Mouse (Mus musculus): ENCODE measurements around the gene Bpgm. TPM values are rescaled to one million over a fixed set of nuclear protein-coding genes. Genes with fewer than 3 reads are reported as not detected.

Gene Bpgm
- total and polyA plus RNA-seq, 2 experiments: 7.0 to 9.1 TPM

GRCm38 (mm10) chr6:34480749-34481148 is 4.7 kb downstream of the Bpgm start:
- 49% methylated on average over 4 of the region's 4 CpGs for WGBS

DNA sequence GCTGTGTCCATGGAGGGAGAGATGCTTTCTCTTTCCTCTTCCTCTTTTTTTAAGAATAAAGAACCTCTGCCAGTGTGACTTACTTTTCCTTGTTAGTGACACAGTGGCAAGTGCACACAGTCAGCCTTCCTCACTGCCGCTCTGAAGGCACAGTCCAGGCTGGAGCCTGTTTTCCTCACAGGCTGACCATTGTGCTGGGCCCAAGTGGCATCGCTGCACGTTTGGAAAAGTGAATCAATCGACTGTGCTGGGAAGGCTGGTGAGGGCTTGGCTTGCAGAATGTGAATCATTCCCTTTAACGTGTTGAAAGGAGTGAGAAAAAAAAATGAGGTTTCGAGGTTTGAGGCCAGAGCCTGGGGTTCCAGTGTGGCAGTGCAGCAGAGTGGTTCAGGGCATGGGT is 5.3 kb downstream of the Bpgm start:
- no peak for DNase-seq (ENCODE audit: extremely low read depth, low read depth, low spot score)
- Histone ChIP-seq H3K4me3 (ENCODE audit: insufficient read depth, low read depth, low read length) (no peak overlapping the region), H3K27ac (replicated peaks; ENCODE audit: insufficient read depth, low read depth, low read length) (no peak overlapping the region), H3K36me3 (ENCODE audit: control insufficient read depth, insufficient read depth, low read length) (no peaks in the 10 kb centered on the region), H3K4me1 (ENCODE audit: control insufficient read depth, insufficient read depth, low read length) (peaks cover 3% of the 10 kb centered on the region), H3K9ac (ENCODE audit: low read depth, low read length) (no peak overlapping the region), H3K27me3 (ENCODE audit: control insufficient read depth, insufficient read depth, low read length) (no peaks in the 10 kb centered on the region), H3K79me2 (ENCODE audit: control insufficient read depth, insufficient read depth, low read length) (peaks cover 15% of the 10 kb centered on the region; the same call in 1 of the 2 replicates)
- TF ChIP-seq CTCF (IDR thresholded peaks at IDR 0.05; ENCODE audit: low read depth, low read length): no peak
- no peak for TF ChIP-seq POLR2A (IDR thresholded peaks at IDR 0.05; ENCODE audit: extremely low read depth, insufficient read depth, low read length)
- WGBS: 83% methylated on average over 6 of the region's 6 CpGs

More at GRCm38 (mm10) chr6:34480749-34481148, 4.7 kb downstream of the Bpgm start:
- Histone ChIP-seq H3K27me3 (ENCODE audit: control insufficient read depth, insufficient read depth, low read length) (no peaks in the 10 kb centered on the region), H3K4me1 (ENCODE audit: control insufficient read depth, insufficient read depth, low read length) (peaks cover 3% of the 10 kb centered on the region), H3K79me2 (ENCODE audit: control insufficient read depth, insufficient read depth, low read length) (peaks cover 15% of the 10 kb centered on the region; the same call in 1 of the 2 replicates), H3K27ac (replicated peaks; ENCODE audit: insufficient read depth, low read depth, low read length) (no peak overlapping the region), H3K9ac (ENCODE audit: low read depth, low read length) (no peak overlapping the region), H3K4me3 (ENCODE audit: insufficient read depth, low read depth, low read length) (no peak overlapping the region), H3K36me3 (ENCODE audit: control insufficient read depth, insufficient read depth, low read length) (no peaks in the 10 kb centered on the region)
- TF ChIP-seq CTCF (IDR thresholded peaks at IDR 0.05; ENCODE audit: low read depth, low read length): no peak
- TF ChIP-seq POLR2A (IDR thresholded peaks at IDR 0.05; ENCODE audit: extremely low read depth, insufficient read depth, low read length): no peak
- no peak for DNase-seq (ENCODE audit: extremely low read depth, low read depth, low spot score)

DNA sequence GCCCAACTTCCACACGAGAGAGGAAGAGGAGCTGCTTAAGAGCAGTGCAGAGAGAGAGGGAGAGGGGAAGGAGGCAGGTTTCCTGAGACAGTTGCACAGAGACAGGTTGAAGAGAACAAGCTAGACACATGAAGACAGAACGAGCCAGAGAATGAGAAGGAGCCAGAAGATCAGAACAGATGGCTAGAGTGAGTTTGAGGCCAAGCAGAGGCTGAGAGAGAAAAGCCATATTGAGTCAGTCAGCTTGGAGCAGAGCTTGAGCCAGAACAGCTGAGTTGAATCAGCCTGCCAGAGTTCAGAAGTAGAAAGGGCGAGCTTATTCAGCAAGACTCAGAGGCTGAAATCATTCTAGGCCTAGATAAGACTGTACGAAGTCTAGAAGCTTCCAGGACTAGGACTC is 6.8 kb downstream of the Bpgm start:
- H3K4me1 ChIP-seq (ENCODE audit: control insufficient read depth, insufficient read depth, low read length): no peaks in the 10 kb centered on the region
- no peak overlapping the region for H3K4me3 ChIP-seq (ENCODE audit: insufficient read depth, low read depth, low read length)
- no peaks in the 10 kb centered on the region for H3K36me3 ChIP-seq (ENCODE audit: control insufficient read depth, insufficient read depth, low read length)
- WGBS: 82% methylated on average over 4 of the region's 4 CpGs
- H3K79me2 ChIP-seq (ENCODE audit: control insufficient read depth, insufficient read depth, low read length): peaks cover 12% of the 10 kb centered on the region; the same call in 1 of the 2 replicates
- DNase-seq (ENCODE audit: extremely low read depth, low read depth, low spot score): no peak
- H3K27me3 ChIP-seq (ENCODE audit: control insufficient read depth, insufficient read depth, low read length): no peaks in the 10 kb centered on the region
- no peak overlapping the region for H3K9ac ChIP-seq (ENCODE audit: low read depth, low read length)
- TF ChIP-seq CTCF (IDR thresholded peaks at IDR 0.05; ENCODE audit: low read depth, low read length) (no peak), POLR2A (IDR thresholded peaks at IDR 0.05; ENCODE audit: extremely low read depth, insufficient read depth, low read length) (no peak)
- no peak overlapping the region for H3K27ac ChIP-seq (replicated peaks; ENCODE audit: insufficient read depth, low read depth, low read length)

- 90% methylated on average over 5 of the region's 5 CpGs for WGBS
- no peaks in the 10 kb centered on the region for H3K36me3 ChIP-seq (ENCODE audit: control insufficient read depth, insufficient read depth, low read length)
- no peaks in the 10 kb centered on the region for H3K27me3 ChIP-seq (ENCODE audit: control insufficient read depth, insufficient read depth, low read length)
- H3K79me2 ChIP-seq (ENCODE audit: control insufficient read depth, insufficient read depth, low read length): peaks cover 12% of the 10 kb centered on the region; the same call in 1 of the 2 replicates
- TF ChIP-seq POLR2A (IDR thresholded peaks at IDR 0.05; ENCODE audit: extremely low read depth, insufficient read depth, low read length) (no peak), CTCF (IDR thresholded peaks at IDR 0.05; ENCODE audit: low read depth, low read length) (no peak)
- no peak overlapping the region for H3K9ac ChIP-seq (ENCODE audit: low read depth, low read length)
- DNase-seq (ENCODE audit: extremely low read depth, low read depth, low spot score): no peak
- H3K27ac ChIP-seq (replicated peaks; ENCODE audit: insufficient read depth, low read depth, low read length): no peak overlapping the region
- H3K4me3 ChIP-seq (ENCODE audit: insufficient read depth, low read depth, low read length): no peak overlapping the region
- H3K4me1 ChIP-seq (ENCODE audit: control insufficient read depth, insufficient read depth, low read length): no peaks in the 10 kb centered on the region
These were observed 7.4 kb downstream of the Bpgm start for GRCm38 (mm10) chr6:34483390-34483789.

- Histone ChIP-seq H3K4me1 (ENCODE audit: control insufficient read depth, insufficient read depth, low read length) (no peaks in the 10 kb centered on the region), H3K79me2 (ENCODE audit: control insufficient read depth, insufficient read depth, low read length) (peaks cover 12% of the 10 kb centered on the region; the same call in 1 of the 2 replicates), H3K9ac (ENCODE audit: low read depth, low read length) (no peak overlapping the region), H3K27me3 (ENCODE audit: control insufficient read depth, insufficient read depth, low read length) (no peaks in the 10 kb centered on the region), H3K4me3 (ENCODE audit: insufficient read depth, low read depth, low read length) (no peak overlapping the region), H3K36me3 (ENCODE audit: control insufficient read depth, insufficient read depth, low read length) (no peaks in the 10 kb centered on the region), H3K27ac (replicated peaks; ENCODE audit: insufficient read depth, low read depth, low read length) (no peak overlapping the region)
- TF ChIP-seq CTCF (IDR thresholded peaks at IDR 0.05; ENCODE audit: low read depth, low read length) (no peak), POLR2A (IDR thresholded peaks at IDR 0.05; ENCODE audit: extremely low read depth, insufficient read depth, low read length) (no peak)
- WGBS: 99% methylated on average over 7 of the region's 7 CpGs
- DNase-seq (ENCODE audit: extremely low read depth, low read depth, low spot score): no peak
These were observed 7.8 kb downstream of the Bpgm start for GRCm38 (mm10) chr6:34483811-34484210.

- H3K27ac ChIP-seq (replicated peaks; ENCODE audit: insufficient read depth, low read depth, low read length): no peak overlapping the region
- no peak overlapping the region for H3K9ac ChIP-seq (ENCODE audit: low read depth, low read length)
- no peaks in the 10 kb centered on the region for H3K27me3 ChIP-seq (ENCODE audit: control insufficient read depth, insufficient read depth, low read length)
- H3K36me3 ChIP-seq (ENCODE audit: control insufficient read depth, insufficient read depth, low read length): no peaks in the 10 kb centered on the region
- H3K79me2 ChIP-seq (ENCODE audit: control insufficient read depth, insufficient read depth, low read length): peaks cover 12% of the 10 kb centered on the region; the same call in 1 of the 2 replicates
- 80% methylated on average over 14 of the region's 14 CpGs for WGBS
- H3K4me1 ChIP-seq (ENCODE audit: control insufficient read depth, insufficient read depth, low read length): no peaks in the 10 kb centered on the region
- no peak overlapping the region for H3K4me3 ChIP-seq (ENCODE audit: insufficient read depth, low read depth, low read length)
- no peak for DNase-seq (ENCODE audit: extremely low read depth, low read depth, low spot score)
- TF ChIP-seq POLR2A (IDR thresholded peaks at IDR 0.05; ENCODE audit: extremely low read depth, insufficient read depth, low read length): no peak
- TF ChIP-seq CTCF (IDR thresholded peaks at IDR 0.05; ENCODE audit: low read depth, low read length): no peak
These were observed 10.1 kb downstream of the Bpgm start for GRCm38 (mm10) chr6:34486071-34486626.

Data from liver, adult 2 months (tissue).